Mouse (Mus musculus): ENCODE results near the gene Gm28038.

Gene Gm28038

GRCm38 (mm10) chr2:30280743-30281142, at the start of gene Gm28038:
Gene Gm28038, plus strand, starts transcription at chr2:30281043.
- no peak for DNase-seq (ENCODE audit: low spot score in 2 of 2)

GRCm38 (mm10) chr2:30235593-30235992, 45.2 kb upstream of the Gm28038 start:
- DNase-seq (ENCODE audit: low spot score in 2 of 2) = no peak

GRCm38 (mm10) chr2:30236426-30237198, 44.2 kb upstream of the Gm28038 start:
- no peak for DNase-seq (ENCODE audit: low spot score in 2 of 2)

DNA sequence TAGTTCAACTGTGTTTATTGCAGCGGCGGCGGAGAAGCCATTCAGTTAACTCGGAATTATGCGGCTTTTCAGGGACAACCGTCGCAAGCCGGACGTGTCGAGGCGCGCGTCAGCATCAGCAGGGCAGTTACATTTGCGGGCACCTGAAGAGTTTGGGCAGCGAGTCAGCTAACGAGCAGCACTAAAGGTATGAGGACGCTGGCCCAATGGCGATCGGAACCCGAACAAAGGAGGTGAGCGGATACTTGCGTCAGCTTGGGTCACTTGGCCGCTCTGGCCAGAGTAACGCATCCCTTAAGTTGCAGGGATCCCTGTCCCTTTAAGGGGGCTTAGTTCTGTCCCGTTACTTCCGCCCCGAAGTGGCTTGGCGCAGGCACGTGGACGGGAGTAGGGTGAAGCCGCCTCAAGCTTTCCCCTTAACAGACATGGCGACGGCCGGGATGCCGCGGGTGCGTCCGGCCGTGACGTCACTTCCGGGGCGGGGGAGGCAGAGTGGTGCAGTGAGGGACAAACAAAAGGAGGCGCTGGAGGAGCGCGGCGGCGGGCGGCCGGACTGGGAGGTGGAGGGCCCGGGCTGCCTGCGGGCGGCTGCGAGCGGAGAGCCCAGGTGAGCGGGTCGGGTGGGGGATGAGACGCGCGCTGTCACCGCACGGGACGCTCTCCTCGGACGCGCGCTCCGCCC, 43.5 kb upstream of the Gm28038 start, which contains the start of gene Lrrc8a:
Gene Lrrc8a (plus strand): TSS at position 517 of the 682 bp plus-strand sequence.
- DNase-seq (ENCODE audit: low spot score in 2 of 2) = peak; percentile 100

- DNase-seq (ENCODE audit: low spot score in 2 of 2) = peak; percentile 58 to 72
Measured at GRCm38 (mm10) chr2:30237881-30238280, 43.0 kb upstream of the Gm28038 start.

DNA sequence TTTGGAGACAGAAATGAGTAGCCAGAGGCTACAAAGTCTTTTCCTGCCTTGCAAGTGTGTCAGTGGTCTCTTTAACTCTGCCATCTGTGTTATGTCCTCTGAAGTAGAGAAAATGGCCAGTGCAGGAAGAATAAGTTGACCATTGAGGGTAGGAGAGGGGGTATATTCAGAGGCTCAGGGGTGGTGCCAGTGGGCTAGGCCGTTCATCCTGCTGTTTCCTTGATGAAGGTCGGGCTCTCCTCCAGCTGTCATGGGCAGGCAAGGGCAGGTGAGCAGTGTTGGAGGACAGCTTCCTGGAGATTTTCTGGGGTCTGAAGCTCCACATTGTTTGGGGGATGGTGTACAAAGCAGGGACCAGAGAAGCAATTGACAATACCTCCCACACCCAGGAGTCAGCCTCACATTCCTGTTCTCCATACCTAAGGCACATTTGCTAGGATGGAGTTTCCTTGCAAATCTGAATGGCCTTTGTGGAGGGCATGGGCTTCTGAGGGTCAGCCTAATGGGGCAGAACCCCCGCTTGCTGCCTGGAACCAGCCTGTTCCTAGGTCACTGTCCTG, 41.9 kb upstream of the Gm28038 start:
- DNase-seq (ENCODE audit: low spot score in 2 of 2) = no peak

DNA sequence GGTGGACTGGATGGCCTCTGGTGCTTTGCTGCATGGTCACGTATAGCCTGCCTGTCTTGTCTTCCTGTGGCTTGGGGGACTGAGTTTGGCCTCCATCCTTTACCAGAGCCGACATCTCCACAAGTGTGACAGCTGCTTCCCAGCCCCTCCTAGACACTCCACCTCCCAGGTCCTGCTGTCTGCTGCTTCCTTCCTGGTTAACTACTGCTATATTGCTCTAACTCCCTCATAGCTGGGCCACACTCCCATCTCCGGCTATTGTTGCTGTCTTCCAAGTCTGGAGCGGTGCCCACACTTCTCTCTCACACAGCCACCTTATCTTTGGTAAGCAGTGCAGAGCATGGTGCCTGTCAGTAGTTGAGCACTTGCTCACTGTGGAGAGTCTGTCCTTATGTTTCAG, 41.1 kb upstream of the Gm28038 start:
- DNase-seq (ENCODE audit: low spot score in 2 of 2) = no peak

DNA sequence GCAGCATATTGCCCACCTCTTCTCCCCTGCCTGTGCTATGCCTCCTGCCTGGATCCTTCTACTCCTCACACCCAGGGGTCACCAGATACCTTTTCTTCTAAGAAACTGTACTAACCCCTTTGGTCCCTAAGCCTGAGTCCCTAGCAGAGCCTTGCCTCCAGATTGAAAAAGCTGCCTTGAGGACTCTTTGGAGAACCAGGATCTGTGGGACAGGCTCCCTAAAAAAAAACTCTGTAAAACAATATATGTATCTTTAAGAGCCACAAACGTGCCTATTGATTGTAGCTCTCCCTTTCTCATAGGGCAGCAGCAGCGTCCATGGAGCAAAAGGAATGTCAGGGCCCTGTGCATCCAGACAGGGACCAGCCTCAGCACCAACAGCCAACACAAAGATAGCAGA, 40.6 kb upstream of the Gm28038 start, which contains the start of gene Gm28035:
Gene Gm28035 (plus strand): TSS at position 301 of the 400 bp plus-strand sequence.
- no peak for DNase-seq (ENCODE audit: low spot score in 2 of 2)

- DNase-seq (ENCODE audit: low spot score in 2 of 2) = peak in 1 of 2 experiments; percentile 48
Measured at GRCm38 (mm10) chr2:30242509-30242908, 38.3 kb upstream of the Gm28038 start.

- no peak for DNase-seq (ENCODE audit: low spot score in 2 of 2)
Measured at GRCm38 (mm10) chr2:30243391-30243790, 37.5 kb upstream of the Gm28038 start.

DNA sequence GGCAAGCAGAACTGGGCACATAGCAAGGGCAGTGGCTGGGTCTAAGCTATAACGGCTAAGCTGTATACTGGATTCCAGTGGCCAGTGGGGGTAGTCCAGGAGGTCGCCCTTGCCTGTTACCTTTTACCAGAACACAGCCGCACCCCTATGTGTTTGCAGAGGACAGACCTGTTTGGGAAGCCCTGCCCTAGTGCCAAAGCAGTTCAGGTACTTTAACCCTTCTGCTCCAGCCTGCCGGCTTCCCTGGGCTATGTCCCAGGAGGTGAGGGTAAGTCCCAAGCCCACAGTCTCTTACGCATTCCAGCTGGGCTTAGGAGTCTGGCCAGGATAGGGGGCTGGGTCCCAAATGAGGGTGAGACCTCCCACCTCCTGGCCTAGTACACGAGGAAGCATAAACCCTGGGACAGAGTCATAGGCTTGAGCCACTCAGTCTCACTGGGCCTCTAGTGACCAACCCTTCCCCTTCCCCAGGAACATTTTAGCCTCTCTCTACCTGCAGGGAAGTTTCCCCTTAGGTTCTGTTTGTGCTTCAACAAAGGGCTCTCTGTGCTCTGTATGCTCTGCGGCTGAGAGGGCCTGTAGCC, 36.2 kb upstream of the Gm28038 start:
- peak; percentile 47 to 72 for DNase-seq (ENCODE audit: low spot score in 2 of 2)

DNA sequence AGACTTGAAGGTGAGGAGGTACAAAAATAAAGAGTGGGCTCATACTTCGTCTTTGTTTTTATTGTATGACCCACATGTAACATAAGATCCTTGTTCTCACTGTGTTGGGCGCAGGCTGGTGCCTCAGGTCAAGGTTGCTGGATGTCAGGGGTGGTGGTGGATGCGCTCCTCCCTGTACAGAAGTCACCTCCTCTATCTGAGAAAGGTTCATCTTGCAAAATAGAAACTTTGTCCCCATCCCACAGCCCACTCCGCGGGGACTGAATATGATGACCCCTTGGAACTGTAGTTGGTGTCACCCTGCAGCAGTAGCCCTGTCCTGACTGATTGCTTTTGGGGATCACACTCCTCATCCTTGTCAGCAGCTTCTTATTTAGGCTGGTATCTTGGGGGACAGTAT, 33.8 kb upstream of the Gm28038 start:
- no peak for DNase-seq (ENCODE audit: low spot score in 2 of 2)

DNA sequence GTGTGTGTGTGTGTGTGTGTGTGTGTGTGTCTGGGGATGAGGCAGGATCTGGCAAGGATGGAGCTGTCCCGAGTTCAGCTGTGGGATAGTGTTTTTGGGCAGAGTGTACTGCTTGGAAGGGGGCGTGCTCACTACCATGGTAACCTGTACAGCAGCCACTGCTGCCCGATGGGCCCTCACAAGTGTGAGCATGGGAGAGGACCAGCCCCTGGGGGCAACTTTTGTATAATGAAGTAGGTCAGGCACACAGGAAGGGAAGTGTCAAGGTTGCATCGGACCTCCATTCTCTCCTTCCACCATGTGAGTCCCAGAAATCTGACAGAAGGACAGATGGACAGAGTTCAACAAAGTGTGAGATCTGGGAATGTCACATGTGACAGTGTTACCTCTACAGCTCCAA, 33.2 kb upstream of the Gm28038 start:
- DNase-seq (ENCODE audit: low spot score in 2 of 2) = no peak

- no peak for DNase-seq (ENCODE audit: low spot score in 2 of 2)
Measured at GRCm38 (mm10) chr2:30249182-30249581, 31.7 kb upstream of the Gm28038 start.

GRCm38 (mm10) chr2:30250166-30251128, 30.4 kb upstream of the Gm28038 start:
- DNase-seq (ENCODE audit: low spot score in 2 of 2) = no peak

- peak; percentile 64 to 71 for DNase-seq (ENCODE audit: low spot score in 2 of 2)
Measured at GRCm38 (mm10) chr2:30251417-30252104, 29.3 kb upstream of the Gm28038 start.

DNA sequence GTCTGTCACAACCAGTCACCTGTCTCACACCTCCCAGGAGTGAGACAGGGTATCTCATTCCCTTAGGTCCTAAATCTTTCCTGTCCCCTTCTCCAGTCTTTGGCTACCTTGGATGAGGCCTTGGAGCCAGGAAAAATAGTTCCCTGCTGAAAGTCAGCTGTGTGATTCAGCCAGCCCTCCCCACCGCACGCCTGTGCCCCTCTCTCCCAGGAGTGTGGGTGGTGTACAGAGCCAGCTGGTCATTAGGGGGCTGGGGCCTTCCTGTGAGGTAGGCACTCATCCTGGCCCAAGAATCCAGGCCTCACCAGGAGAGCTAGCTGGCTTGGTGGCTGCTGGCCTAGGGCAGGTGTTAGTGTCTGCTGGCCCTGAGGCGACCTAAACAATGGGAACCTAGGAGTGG, 28.3 kb upstream of the Gm28038 start:
- DNase-seq (ENCODE audit: low spot score in 2 of 2) = no peak

- DNase-seq (ENCODE audit: low spot score in 2 of 2) = no peak
Measured at GRCm38 (mm10) chr2:30253809-30254208, 27.0 kb upstream of the Gm28038 start.

DNA sequence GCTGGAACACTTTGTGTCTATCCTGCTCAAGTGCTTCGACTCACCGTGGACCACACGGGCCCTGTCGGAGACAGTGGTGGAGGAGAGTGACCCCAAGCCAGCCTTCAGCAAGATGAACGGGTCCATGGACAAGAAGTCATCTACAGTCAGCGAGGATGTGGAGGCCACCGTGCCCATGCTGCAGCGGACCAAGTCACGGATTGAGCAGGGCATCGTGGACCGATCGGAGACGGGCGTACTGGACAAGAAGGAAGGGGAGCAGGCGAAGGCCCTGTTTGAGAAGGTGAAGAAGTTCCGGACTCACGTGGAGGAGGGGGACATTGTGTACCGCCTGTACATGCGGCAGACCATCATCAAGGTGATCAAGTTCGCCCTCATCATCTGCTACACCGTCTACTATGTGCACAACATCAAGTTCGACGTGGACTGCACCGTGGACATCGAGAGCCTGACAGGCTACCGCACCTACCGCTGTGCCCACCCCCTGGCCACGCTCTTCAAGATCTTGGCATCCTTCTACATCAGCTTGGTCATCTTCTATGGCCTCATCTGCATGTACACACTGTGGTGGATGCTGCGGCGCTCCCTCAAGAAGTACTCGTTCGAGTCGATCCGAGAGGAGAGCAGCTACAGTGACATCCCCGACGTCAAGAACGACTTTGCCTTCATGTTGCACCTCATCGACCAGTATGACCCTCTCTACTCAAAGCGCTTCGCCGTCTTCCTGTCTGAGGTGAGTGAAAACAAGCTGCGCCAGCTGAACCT, 25.0 kb upstream of the Gm28038 start:
- DNase-seq (ENCODE audit: low spot score in 2 of 2) = no peak
